ENCODE assay signal across 25 mouse cellular contexts in genomic region chr2:103849766-103850530, GRCm38 (mm10). TPM values are rescaled to one million over a fixed set of nuclear protein-coding genes. Genes with fewer than 3 reads are reported as not detected.
A peak's percentile ranks its signal among the peaks of the same experiment; 100 is the strongest.
DNase-seq lines count a peak whose midpoint lies in the region; TF ChIP-seq lines count a peak whose summit lies in the region.
"Had no signal": no experiment of that assay in that cellular context is flagged by ENCODE, and none has a peak within 500 bp of the region (broad histone marks: within the 10 kb centered on the region; RNA-seq: fewer than 3 reads in every experiment).

No protein-coding gene starts in this region.

- intact Hi-C loops in gastrocnemius, adult 2 months (cut with DNase I): loop anchor here (5.0 kb wide), 1 partner anchor 48 kb away; no protein-coding TSS in a partner anchor

- DNase-seq in gastrocnemius, adult 2 months: no peak
- DNase-seq in gastrocnemius, postnatal 25 days: no peak
- peak; percentile 37 for DNase-seq in ovary, postnatal 36 days (ENCODE audit: low spot score)
- no peak for DNase-seq in ovary, postnatal 10 days (ENCODE audit: low spot score)
- DNase-seq in adrenal gland, postnatal 14 days: peak; percentile 79
- no peak for DNase-seq in yolk sac, embryonic 10.5 days (ENCODE audit: low spot score)
- DNase-seq in urinary bladder, postnatal 4 days (ENCODE audit: low spot score in 2 of 2): no peak
- DNase-seq: cerebellum, adult 8-10 months; cerebellum, postnatal 25 days; gastrocnemius, postnatal 14 days; heart, postnatal 4 days; kidney, adult 8-10 months; kidney, postnatal 4 days; lung, embryonic 14.5 days; lung, postnatal 14 days had no signal

- no peak for TF ChIP-seq CTCF in gastrocnemius, adult 2 months (IDR thresholded peaks at IDR 0.05)

- peak overlapping the region; percentile 81 for H3K27ac ChIP-seq in gastrocnemius, adult 2 months
- H3K27ac ChIP-seq: embryonic facial prominence, embryonic 15.5 days; forebrain, embryonic 12.5 days; hindbrain, embryonic 13.5 days; kidney, postnatal 0 days; limb, embryonic 13.5 days; liver, embryonic 14.5 days; midbrain, embryonic 15.5 days; neural tube, embryonic 15.5 days; stomach, postnatal 0 days had no signal

- no peak overlapping the region for H3K4me3 ChIP-seq in gastrocnemius, adult 2 months
- H3K4me3 ChIP-seq: embryonic facial prominence, embryonic 10.5 days; embryonic facial prominence, embryonic 15.5 days; forebrain, embryonic 12.5 days; hindbrain, embryonic 13.5 days; limb, embryonic 13.5 days; midbrain, embryonic 15.5 days; neural tube, embryonic 15.5 days had no signal

RNA-seq across cellular contexts. Expression of gene Caprin1, which starts 52.5 kb away (rescaled TPM):
- total RNA-seq in gastrocnemius, adult 2 months (2021): 100 to 1,000 TPM in 1 of 2 experiments, 10 to 100 TPM in 1; 87.3 to 112 TPM
- 100 to 1,000 TPM; 108 to 110 TPM for total RNA-seq in gastrocnemius, postnatal 25 days (2021)
- 417 and 423 TPM in 2 replicates for total RNA-seq in adrenal gland, postnatal 14 days (2021)

Comparison
In these comparisons a context has a peak if more than half of its experiments do, and no peak if none do; other contexts are left out.
1. DNase-seq: peak in ovary, postnatal 36 days (single experiment) and adrenal gland, postnatal 14 days (single experiment); none in gastrocnemius, adult 2 months (single experiment), gastrocnemius, postnatal 25 days (single experiment), ovary, postnatal 10 days (single experiment), yolk sac, embryonic 10.5 days (single experiment) and urinary bladder, postnatal 4 days (0 of 2).